ENCODE assay signal across 7 mouse cellular contexts in genomic region chr2:164878509-164879227, GRCm38 (mm10). TPM values are rescaled to one million over a fixed set of nuclear protein-coding genes. Genes with fewer than 3 reads are reported as not detected.
A peak's percentile ranks its signal among the peaks of the same experiment; 100 is the strongest.
DNase-seq lines count a peak whose midpoint lies in the region; ATAC-seq and TF ChIP-seq lines count a peak whose summit lies in the region.

No protein-coding gene starts in this region.

- TF ChIP-seq CTCF in kidney, postnatal 0 days (IDR thresholded peaks at IDR 0.05; ENCODE audit: low read depth), result peak; percentile 40; the same call in 1 of the 2 replicates

- peaks cover 2 to 8% of the 10 kb centered on the region in 2 experiments; a peak in 2 of 4 replicates for H3K4me1 ChIP-seq in ES-E14 (ENCODE audit: control insufficient read depth in 2 of 2, insufficient read depth in 2 of 2, low read length in 2 of 2, poor library complexity in 1 of 2)
- H3K4me1 ChIP-seq in embryonic facial prominence, embryonic 11.5 days (ENCODE audit: control insufficient read depth, insufficient read depth, low read length), result no peaks in the 10 kb centered on the region
- H3K4me1 ChIP-seq in heart, embryonic 13.5 days, result peaks cover 39% of the 10 kb centered on the region
- peaks cover 13% of the 10 kb centered on the region for H3K4me1 ChIP-seq in kidney, postnatal 0 days (replicated peaks; ENCODE audit: insufficient read depth, low read length)

- 2% methylated on average over 28 of the region's 28 CpGs for WGBS in embryonic facial prominence, embryonic 11.5 days
- 2% methylated on average over 28 of the region's 28 CpGs for WGBS in heart, embryonic 13.5 days
- under 1% methylated on average over 28 of the region's 28 CpGs for WGBS in kidney, postnatal 0 days

- in situ Hi-C loops in ES-E14 (cut with MboI; ENCODE audit: low sequenced_read_pairs in 2 of 2, unreplicated experiment in 2 of 2), result no loop called here

- ATAC-seq in embryonic facial prominence, embryonic 11.5 days (replicated peaks; ENCODE audit: insufficient number of reproducible peaks, low FRiP score, low TSS enrichment, low read depth), result 0 out of 2 replicates have a peak, but pooled peaks have one; percentile 21
- peak; percentile 32; the same call in 1 of the 2 replicates for ATAC-seq in heart, embryonic 13.5 days (ENCODE audit: extremely low read depth, insufficient number of reproducible peaks, low FRiP score, low TSS enrichment)
- peak; percentile 45 for ATAC-seq in kidney, postnatal 0 days (replicated peaks; ENCODE audit: low FRiP score, low read depth)

- H3K27me3 ChIP-seq in embryonic facial prominence, embryonic 11.5 days (ENCODE audit: control insufficient read depth, insufficient read depth, low read length), result no peaks in the 10 kb centered on the region
- no peaks in the 10 kb centered on the region for H3K27me3 ChIP-seq in heart, embryonic 13.5 days (replicated peaks)
- H3K27me3 ChIP-seq in kidney, postnatal 0 days (ENCODE audit: insufficient read depth, low read length), result no peaks in the 10 kb centered on the region

- H3K9ac ChIP-seq in ES-E14 (ENCODE audit: insufficient read depth, low read depth, low read length, poor library complexity, severe bottlenecking), result peak overlapping the region; percentile 86
- H3K9ac ChIP-seq in embryonic facial prominence, embryonic 11.5 days (replicated peaks; ENCODE audit: low read length), result peak overlapping the region; percentile 100
- H3K9ac ChIP-seq in heart, embryonic 13.5 days, result peak overlapping the region; percentile 100
- peak overlapping the region; percentile 100 for H3K9ac ChIP-seq in kidney, postnatal 0 days (ENCODE audit: low read depth, low read length)

- peak overlapping the region; percentile 99 for H3K27ac ChIP-seq in ES-E14 (ENCODE audit: insufficient read depth, low read depth, low read length, poor library complexity, severe bottlenecking)
- peak overlapping the region; percentile 100 for H3K27ac ChIP-seq in embryonic facial prominence, embryonic 11.5 days (replicated peaks; ENCODE audit: low read depth, low read length)
- H3K27ac ChIP-seq in heart, embryonic 13.5 days (replicated peaks), result peak overlapping the region; percentile 100
- H3K27ac ChIP-seq in kidney, postnatal 0 days, result peak overlapping the region; percentile 100

- no peaks in the 10 kb centered on the region for H3K9me3 ChIP-seq in ES-E14 (ENCODE audit: control insufficient read depth, insufficient read depth, low read depth, low read length)
- H3K9me3 ChIP-seq in embryonic facial prominence, embryonic 11.5 days (replicated peaks; ENCODE audit: control insufficient read depth, low read length), result no peaks in the 10 kb centered on the region
- no peaks in the 10 kb centered on the region for H3K9me3 ChIP-seq in heart, embryonic 13.5 days
- no peaks in the 10 kb centered on the region for H3K9me3 ChIP-seq in kidney, postnatal 0 days (replicated peaks; ENCODE audit: low read length)

- H3K4me3 ChIP-seq in ES-E14 (ENCODE audit: insufficient read depth in 1 of 2, low read depth in 1 of 2, low read length in 2 of 2, poor library complexity in 1 of 2, severe bottlenecking in 1 of 2), result peak overlapping the region; percentile 88 to 92
- peak overlapping the region; percentile 95 for H3K4me3 ChIP-seq in embryonic facial prominence, embryonic 11.5 days (ENCODE audit: low read depth, low read length)
- peak overlapping the region; percentile 94 for H3K4me3 ChIP-seq in heart, embryonic 13.5 days
- peak overlapping the region; percentile 91 for H3K4me3 ChIP-seq in kidney, postnatal 0 days (replicated peaks; ENCODE audit: low read depth, low read length)

- DNase-seq in ES-E14 (ENCODE audit: low read depth, low spot score), result no peak
- peak; percentile 74 for DNase-seq in adrenal gland, postnatal 10 days
- peak; percentile 54 for DNase-seq in embryonic facial prominence, embryonic 11.5 days (ENCODE audit: low spot score)
- DNase-seq in kidney, postnatal 0 days (ENCODE audit: low spot score), result peak; percentile 82
- DNase-seq in lung, postnatal 4 days, result peak; percentile 69 to 77
- peak; percentile 67 for DNase-seq in retina, postnatal 7 days (ENCODE audit: low read depth, low spot score)

- H3K36me3 ChIP-seq in ES-E14 (ENCODE audit: control insufficient read depth, insufficient read depth, low read length, poor library complexity, severe bottlenecking), result no peaks in the 10 kb centered on the region; the same call in 1 of the 2 replicates
- H3K36me3 ChIP-seq in embryonic facial prominence, embryonic 11.5 days (replicated peaks; ENCODE audit: control insufficient read depth, insufficient read depth, low read depth, low read length), result no peaks in the 10 kb centered on the region
- H3K36me3 ChIP-seq in heart, embryonic 13.5 days, result peaks cover 19% of the 10 kb centered on the region
- 0 out of 2 replicates have a peak, but pooled peaks cover 5% of the 10 kb centered on the region for H3K36me3 ChIP-seq in kidney, postnatal 0 days (ENCODE audit: insufficient read depth, low read length)

- H3K4me2 ChIP-seq in embryonic facial prominence, embryonic 11.5 days (ENCODE audit: low read depth, low read length), result peak overlapping the region; percentile 91
- H3K4me2 ChIP-seq in heart, embryonic 13.5 days, result peak overlapping the region; percentile 79
- H3K4me2 ChIP-seq in kidney, postnatal 0 days (ENCODE audit: low read length), result peak overlapping the region; percentile 93

TF ChIP-seq in ES-E14, 5 proteins besides CTCF, POLR2A, EP300 and RAD21:
- TF ChIP-seq HCFC1 (IDR thresholded peaks at IDR 0.05; ENCODE audit: borderline replicate concordance, insufficient read depth, low read length) (no peak; the same call in 1 of the 2 replicates), CHD2 (IDR thresholded peaks at IDR 0.05; ENCODE audit: low read depth, low read length) (no peak), ZNF384 (IDR thresholded peaks at IDR 0.05; ENCODE audit: low read depth, low read length) (no peak), MAFK (IDR thresholded peaks at IDR 0.05; ENCODE audit: insufficient read depth, low read depth, low read length) (no peak), ZC3H11A (IDR thresholded peaks at IDR 0.05; ENCODE audit: borderline replicate concordance, low read depth, low read length) (no peak)

RNA-seq across cellular contexts. Expression of gene Pcif1, which starts 0.4 kb away (rescaled TPM):
- total RNA-seq in ES-E14 (2012; rRNA removed), result 30.4 and 39.5 TPM in 2 replicates
- 10 to 100 TPM; 47.1 to 55.0 TPM for total RNA-seq in adrenal gland, postnatal 10 days (2021)
- 57.1 and 68.6 TPM in 2 replicates for polyA plus RNA-seq in embryonic facial prominence, embryonic 11.5 days (2014; fragmentation: Nextera tagmentation; extraction: Ambion mirVana)
- 56.0 and 63.1 TPM in 2 replicates for polyA plus RNA-seq in heart, embryonic 13.5 days (2015; fragmentation: Nextera tagmentation; extraction: Ambion mirVana)
- 70.0 and 76.5 TPM in 2 replicates for polyA plus RNA-seq in kidney, postnatal 0 days (2015; fragmentation: Nextera tagmentation; extraction: Ambion mirVana)

RNA-seq across cellular contexts. Expression of gene Pltp, which starts 21.2 kb away (rescaled TPM):
- total RNA-seq in ES-E14 (2012; rRNA removed), result 56.1 and 117 TPM in 2 replicates
- total RNA-seq in adrenal gland, postnatal 10 days (2021), result 10 to 100 TPM; 31.5 to 36.6 TPM
- 41.8 and 50.2 TPM in 2 replicates for polyA plus RNA-seq in embryonic facial prominence, embryonic 11.5 days (2014; fragmentation: Nextera tagmentation; extraction: Ambion mirVana)
- polyA plus RNA-seq in heart, embryonic 13.5 days (2015; fragmentation: Nextera tagmentation; extraction: Ambion mirVana), result 11.8 and 14.9 TPM in 2 replicates
- polyA plus RNA-seq in kidney, postnatal 0 days (2015; fragmentation: Nextera tagmentation; extraction: Ambion mirVana), result 43.9 and 45.4 TPM in 2 replicates

RNA-seq across cellular contexts. Expression of gene Zfp335, which starts 32.9 kb away (rescaled TPM):
- 18.5 and 22.4 TPM in 2 replicates for total RNA-seq in ES-E14 (2012; rRNA removed)
- 10 to 100 TPM; 13.4 to 16.2 TPM for total RNA-seq in adrenal gland, postnatal 10 days (2021)
- polyA plus RNA-seq in embryonic facial prominence, embryonic 11.5 days (2014; fragmentation: Nextera tagmentation; extraction: Ambion mirVana), result 8.0 and 10.0 TPM in 2 replicates
- 8.8 and 9.2 TPM in 2 replicates for polyA plus RNA-seq in heart, embryonic 13.5 days (2015; fragmentation: Nextera tagmentation; extraction: Ambion mirVana)
- polyA plus RNA-seq in kidney, postnatal 0 days (2015; fragmentation: Nextera tagmentation; extraction: Ambion mirVana), result 7.5 and 7.6 TPM in 2 replicates

RNA-seq across cellular contexts. Expression of gene Neurl2, which starts 45.4 kb away (rescaled TPM):
- 3.6 TPM in 2 replicates for total RNA-seq in ES-E14 (2012; rRNA removed)
- total RNA-seq in adrenal gland, postnatal 10 days (2021), result 1 to 10 TPM; 3.4 to 8.0 TPM
- 3.0 and 4.7 TPM in 2 replicates for polyA plus RNA-seq in embryonic facial prominence, embryonic 11.5 days (2014; fragmentation: Nextera tagmentation; extraction: Ambion mirVana)
- polyA plus RNA-seq in heart, embryonic 13.5 days (2015; fragmentation: Nextera tagmentation; extraction: Ambion mirVana), result 44.5 and 46.7 TPM in 2 replicates
- polyA plus RNA-seq in kidney, postnatal 0 days (2015; fragmentation: Nextera tagmentation; extraction: Ambion mirVana), result 9.2 and 9.4 TPM in 2 replicates

RNA-seq across cellular contexts. Expression of gene Ctsa, which starts 46.0 kb away (rescaled TPM):
- 103 and 216 TPM in 2 replicates for total RNA-seq in ES-E14 (2012; rRNA removed)
- total RNA-seq in adrenal gland, postnatal 10 days (2021), result 100 to 1,000 TPM; 100 to 103 TPM
- polyA plus RNA-seq in embryonic facial prominence, embryonic 11.5 days (2014; fragmentation: Nextera tagmentation; extraction: Ambion mirVana), result 102 TPM in 2 replicates
- 171 and 180 TPM in 2 replicates for polyA plus RNA-seq in heart, embryonic 13.5 days (2015; fragmentation: Nextera tagmentation; extraction: Ambion mirVana)
- polyA plus RNA-seq in kidney, postnatal 0 days (2015; fragmentation: Nextera tagmentation; extraction: Ambion mirVana), result 219 and 254 TPM in 2 replicates
